Mouse (Mus musculus) forebrain, embryonic 11.5 days (tissue): Measurements from ENCODE around the gene Rgs6. TPM values are rescaled to one million over a fixed set of nuclear protein-coding genes. Genes with fewer than 3 reads are reported as not detected.

ENCODE experiments used
- ATAC-seq: fragments of 200-750 bp; cut with Nextera tagmentation; replicated peaks from 2 replicates; pipeline ENCODE4 v1.8.0; 2017; ENCODE audit warnings: moderate TSS enrichment; ENCODE audit not compliant: low FRiP score
- DNase-seq: peaks from one replicate; pipeline ENCODE4 v3.0.0-alpha.2; 2017; ENCODE audit warnings: low spot score
- H3K27ac ChIP-seq: fragments of 300-500 bp; sonication (generic); 2 replicates; pipeline ENCODE4 v1.5.1; 2014; ENCODE audit warnings: low read depth, low read length
- H3K27me3 ChIP-seq: fragments of 300-500 bp; sonication (generic); 2 replicates; pipeline ENCODE4 v1.6.1; 2014; ENCODE audit warnings: mild to moderate bottlenecking, low read length, mixed read lengths; ENCODE audit not compliant: control insufficient read depth, insufficient read depth
- H3K36me3 ChIP-seq: fragments of 300-500 bp; sonication (generic); 2 replicates; pipeline ENCODE4 v1.6.1; 2014; ENCODE audit warnings: mild to moderate bottlenecking, low read length, moderate library complexity, mixed read lengths; ENCODE audit not compliant: control insufficient read depth, insufficient read depth
- H3K4me1 ChIP-seq: fragments of 300-500 bp; sonication (generic); replicated peaks from 2 replicates; pipeline ENCODE4 v1.6.1; 2014; ENCODE audit warnings: low read length, mixed read lengths; ENCODE audit not compliant: control insufficient read depth, insufficient read depth
- H3K4me2 ChIP-seq: fragments of 300-500 bp; sonication (generic); 2 replicates; pipeline ENCODE4 v1.6.1; 2014; ENCODE audit warnings: low read depth, mild to moderate bottlenecking, low read length, moderate library complexity, mixed read lengths; ENCODE audit not compliant: severe bottlenecking
- H3K4me3 ChIP-seq: fragments of 300-500 bp; sonication (generic); 2 replicates; pipeline ENCODE4 v1.5.1; 2014; ENCODE audit warnings: low read depth, low read length
- H3K9ac ChIP-seq: fragments of 300-500 bp; sonication (generic); 2 replicates; pipeline ENCODE4 v1.6.1; 2014; ENCODE audit warnings: low read length
- H3K9me3 ChIP-seq: fragments of 300-500 bp; sonication (generic); 2 replicates; pipeline ENCODE4 v1.6.1; 2016; ENCODE audit warnings: low read length, mixed read lengths; ENCODE audit not compliant: control insufficient read depth
- WGBS: fragments of 180-500 bp; shearing (Covaris S2); extraction: QIAGEN DNeasy Blood & Tissue Kit; methylation state at CpG from one replicate; pipeline ENCODE4 v1.1.7; 2014; 5-methylcytosine and 5-hydroxymethylcytosine counted together
- polyA plus RNA-seq: library from polyadenylated mRNA; unstranded; fragments of >200 nt; fragmentation: Nextera tagmentation; extraction: Ambion mirVana; gene quantifications from 2 replicates; pipeline ENCODE4 v1.2.1, GENCODE M21; 2014

Gene Rgs6
- polyA plus RNA-seq, 1 experiment from 2014 or later, result 0.72 TPM

DNA sequence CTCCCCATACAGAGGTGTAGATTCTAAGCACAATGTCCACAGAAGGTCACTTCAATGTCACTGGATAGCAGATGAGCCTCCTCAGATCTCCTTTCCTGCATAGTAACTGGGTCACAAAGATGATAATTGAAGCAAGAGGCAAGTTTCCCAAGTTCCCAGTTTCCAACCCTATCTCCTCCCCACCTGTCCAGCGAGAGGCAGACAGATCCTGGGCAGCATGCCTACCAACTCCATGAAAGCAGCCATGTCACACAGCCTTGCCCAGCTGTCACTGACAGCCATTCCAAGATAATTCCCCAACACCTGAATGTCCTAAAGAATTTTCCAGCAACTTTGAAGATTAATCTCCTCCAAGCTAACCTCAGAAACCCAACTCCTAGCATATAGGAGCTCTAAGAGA is 399.6 kb downstream of the Rgs6 start:
- no peak overlapping the region for H3K4me3 ChIP-seq
- H3K9me3 ChIP-seq, result no peaks in the 10 kb centered on the region
- ATAC-seq (no peak), DNase-seq (no peak)
- no peak overlapping the region for H3K9ac ChIP-seq
- H3K27ac ChIP-seq, result no peak overlapping the region
- H3K4me2 ChIP-seq, result no peak overlapping the region
- no peaks in the 10 kb centered on the region for H3K36me3 ChIP-seq
- no peaks in the 10 kb centered on the region for H3K27me3 ChIP-seq
- 76% methylated on average over 1 of the region's 1 CpGs for WGBS
- no peaks in the 10 kb centered on the region for H3K4me1 ChIP-seq

DNA sequence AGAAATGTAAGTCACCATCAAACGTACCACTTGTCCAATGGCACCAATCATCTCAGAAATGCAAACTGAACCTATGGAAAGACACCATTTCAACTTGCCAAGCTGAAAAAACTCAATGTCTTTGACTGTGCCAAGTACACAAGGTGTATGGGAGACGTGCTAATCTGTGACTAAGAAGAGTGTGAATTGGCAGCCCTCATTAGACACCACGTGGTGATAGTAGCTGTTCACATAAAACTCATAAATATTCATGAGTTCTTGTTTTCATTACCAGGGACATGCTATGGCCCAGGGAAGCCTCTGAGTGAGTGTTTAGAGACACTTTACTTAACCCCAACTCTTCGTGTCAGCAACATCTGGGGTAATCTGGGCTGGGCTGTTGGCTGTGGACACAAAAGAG is 405.8 kb downstream of the Rgs6 start:
- H3K36me3 ChIP-seq, result no peaks in the 10 kb centered on the region
- H3K9ac ChIP-seq, result no peak overlapping the region
- H3K27ac ChIP-seq, result no peak overlapping the region
- no peaks in the 10 kb centered on the region for H3K9me3 ChIP-seq
- H3K4me1 ChIP-seq, result no peaks in the 10 kb centered on the region; the same call in 1 of the 2 replicates
- no peak overlapping the region for H3K4me3 ChIP-seq
- 33% methylated on average over 4 of the region's 4 CpGs for WGBS
- no peak overlapping the region for H3K4me2 ChIP-seq
- 0 out of 2 replicates have a peak, but pooled peaks have one; percentile 33 for ATAC-seq
- no peaks in the 10 kb centered on the region for H3K27me3 ChIP-seq
- no peak for DNase-seq

- DNase-seq (no peak), ATAC-seq (no peak)
- Histone ChIP-seq H3K4me2 (no peak overlapping the region), H3K9ac (no peak overlapping the region), H3K27me3 (no peaks in the 10 kb centered on the region), H3K4me1 (no peaks in the 10 kb centered on the region; the same call in 1 of the 2 replicates), H3K36me3 (no peaks in the 10 kb centered on the region), H3K4me3 (no peak overlapping the region), H3K27ac (no peak overlapping the region), H3K9me3 (no peaks in the 10 kb centered on the region)
- WGBS, result 46% methylated on average over 4 of the region's 4 CpGs
Observed at GRCm38 (mm10) chr12:82996775-82997174, 408.7 kb downstream of the Rgs6 start.

DNA sequence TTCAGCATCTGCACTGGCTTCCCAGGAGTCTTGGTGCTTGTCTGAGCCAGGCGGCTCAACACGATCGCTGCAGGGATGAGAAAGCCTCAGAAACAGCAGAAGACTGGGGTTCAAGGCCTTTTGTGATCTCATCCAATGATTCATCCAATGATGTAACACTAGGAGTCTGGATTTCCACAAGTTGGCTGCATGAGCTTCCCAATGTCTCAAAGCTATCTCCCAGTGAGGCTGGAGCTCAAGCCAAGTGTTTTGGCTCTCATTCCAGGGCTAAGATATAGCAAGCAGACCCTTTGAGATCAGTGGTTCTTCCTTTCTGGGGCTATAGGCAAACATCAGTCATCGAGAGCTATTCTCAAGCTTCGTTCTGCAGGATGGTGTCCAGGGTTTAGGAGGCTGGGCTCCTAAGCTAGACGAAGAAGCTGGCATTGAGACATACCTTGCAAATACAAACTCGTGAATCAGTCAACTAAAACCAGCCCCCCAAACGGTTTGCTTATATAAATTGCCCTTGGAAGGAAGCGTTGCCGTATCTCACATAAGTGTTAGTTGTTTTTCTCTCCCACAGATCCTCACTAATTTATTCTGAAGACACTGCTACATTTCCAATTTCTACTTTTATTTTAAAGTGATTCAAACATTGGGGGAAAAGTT is 410.7 kb downstream of the Rgs6 start:
- WGBS, result 89% methylated on average over 10 of the region's 10 CpGs
- no peaks in the 10 kb centered on the region for H3K9me3 ChIP-seq
- H3K27ac ChIP-seq, result no peak overlapping the region
- no peaks in the 10 kb centered on the region for H3K27me3 ChIP-seq
- H3K9ac ChIP-seq, result no peak overlapping the region
- H3K4me2 ChIP-seq, result no peak overlapping the region
- DNase-seq, result no peak
- no peaks in the 10 kb centered on the region for H3K36me3 ChIP-seq
- H3K4me1 ChIP-seq, result no peaks in the 10 kb centered on the region; the same call in 1 of the 2 replicates
- H3K4me3 ChIP-seq, result no peak overlapping the region
- no peak for ATAC-seq

DNA sequence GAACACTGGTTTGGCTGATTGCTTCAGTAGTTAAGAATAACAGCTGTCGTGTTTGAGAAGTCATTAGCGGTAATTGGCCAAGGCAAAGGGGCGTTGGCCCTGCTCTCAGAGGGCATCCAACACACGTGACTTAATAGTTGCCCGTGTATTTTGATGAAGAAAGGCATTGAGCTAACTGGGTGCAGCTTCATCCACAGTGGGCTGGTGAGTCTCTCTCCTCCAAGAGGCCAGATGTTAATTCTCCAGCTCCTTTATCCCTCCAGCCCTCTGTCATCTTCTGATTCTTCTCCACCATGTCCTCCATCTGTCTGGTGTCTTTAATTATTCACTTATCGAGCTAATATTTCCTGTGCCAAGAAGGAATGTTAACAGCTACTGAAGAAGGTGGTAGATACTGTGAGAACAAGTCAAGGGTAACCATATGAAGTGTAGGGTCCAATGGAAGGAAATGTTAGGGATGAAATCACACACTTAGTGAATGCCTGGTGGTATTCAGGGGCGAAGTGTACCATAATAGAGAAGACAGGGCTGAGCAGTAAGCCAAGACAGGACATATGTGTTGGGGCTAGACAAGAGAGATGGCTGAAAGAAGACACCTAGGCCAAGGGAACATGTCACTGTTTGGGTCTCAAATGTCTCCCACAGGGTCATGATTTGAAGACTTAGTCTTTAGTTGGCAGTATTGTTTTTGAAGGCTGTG is 411.4 kb downstream of the Rgs6 start:
- 78% methylated on average over 7 of the region's 7 CpGs for WGBS
- no peaks in the 10 kb centered on the region for H3K27me3 ChIP-seq
- ATAC-seq (no peak), DNase-seq (no peak)
- no peak overlapping the region for H3K27ac ChIP-seq
- no peaks in the 10 kb centered on the region for H3K36me3 ChIP-seq
- H3K9me3 ChIP-seq, result no peaks in the 10 kb centered on the region
- no peak overlapping the region for H3K4me2 ChIP-seq
- no peak overlapping the region for H3K9ac ChIP-seq
- H3K4me3 ChIP-seq, result no peak overlapping the region
- no peaks in the 10 kb centered on the region for H3K4me1 ChIP-seq

GRCm38 (mm10) chr12:83000033-83000570 is 412.0 kb downstream of the Rgs6 start:
- no peak overlapping the region for H3K4me2 ChIP-seq
- DNase-seq (no peak), ATAC-seq (no peak)
- no peaks in the 10 kb centered on the region for H3K9me3 ChIP-seq
- WGBS, result 88% methylated on average over 11 of the region's 11 CpGs
- no peak overlapping the region for H3K9ac ChIP-seq
- H3K27me3 ChIP-seq, result no peaks in the 10 kb centered on the region
- H3K27ac ChIP-seq, result no peak overlapping the region
- no peaks in the 10 kb centered on the region for H3K4me1 ChIP-seq
- no peak overlapping the region for H3K4me3 ChIP-seq
- no peaks in the 10 kb centered on the region for H3K36me3 ChIP-seq

GRCm38 (mm10) chr12:83000957-83001356 is 412.9 kb downstream of the Rgs6 start:
- no peaks in the 10 kb centered on the region for H3K9me3 ChIP-seq
- H3K4me3 ChIP-seq, result no peak overlapping the region
- H3K36me3 ChIP-seq, result no peaks in the 10 kb centered on the region
- no peaks in the 10 kb centered on the region for H3K4me1 ChIP-seq
- no peaks in the 10 kb centered on the region for H3K27me3 ChIP-seq
- ATAC-seq (no peak), DNase-seq (no peak)
- no peak overlapping the region for H3K9ac ChIP-seq
- H3K27ac ChIP-seq, result no peak overlapping the region
- H3K4me2 ChIP-seq, result no peak overlapping the region
- WGBS, result 91% methylated on average over 4 of the region's 4 CpGs

- no peaks in the 10 kb centered on the region for H3K27me3 ChIP-seq
- H3K9ac ChIP-seq, result no peak overlapping the region
- no peaks in the 10 kb centered on the region for H3K9me3 ChIP-seq
- H3K27ac ChIP-seq, result no peak overlapping the region
- H3K4me2 ChIP-seq, result no peak overlapping the region
- H3K36me3 ChIP-seq, result no peaks in the 10 kb centered on the region
- DNase-seq (no peak), ATAC-seq (no peak)
- WGBS, result 86% methylated on average over 9 of the region's 9 CpGs
- H3K4me1 ChIP-seq, result no peaks in the 10 kb centered on the region
- H3K4me3 ChIP-seq, result no peak overlapping the region
Observed at GRCm38 (mm10) chr12:83004014-83004682, 416.1 kb downstream of the Rgs6 start.
